Mouse (Mus musculus) myocyte (in vitro differentiated cells): ENCODE results near the gene Qtrt1.

Source experiments
- E2F4 ChIP-seq: IDR thresholded peaks from one replicate; pipeline ENCODE4 v1.6.1; 2011; ENCODE audit warnings: mild to moderate bottlenecking, control low read depth, moderate library complexity; ENCODE audit not compliant: insufficient read depth
- MAX ChIP-seq: IDR thresholded peaks from one replicate; pipeline ENCODE4 v1.6.1; 2011; ENCODE audit warnings: low read depth, mild to moderate bottlenecking, control low read depth
- MYOD1 ChIP-seq, 3 experiments: IDR thresholded peaks; one replicate each; pipeline ENCODE4 v1.6.1; 2011; ENCODE audit warnings: control low read depth in 2 of 3, low read depth in 2 of 3, mild to moderate bottlenecking in 2 of 3, moderate library complexity in 1 of 3; ENCODE audit not compliant: insufficient read length in 2 of 3, control insufficient read depth in 1 of 3
- POLR2A ChIP-seq: IDR thresholded peaks from one replicate; pipeline ENCODE4 v1.6.1; 2011; ENCODE audit warnings: low read depth, mild to moderate bottlenecking, control low read depth, moderate library complexity; ENCODE audit not compliant: insufficient read length
- POLR2AphosphoS2 ChIP-seq: IDR thresholded peaks from one replicate; pipeline ENCODE4 v1.6.1; 2011; ENCODE audit warnings: low read depth, control low read depth; ENCODE audit not compliant: insufficient read length
- REST ChIP-seq: IDR thresholded peaks from one replicate; pipeline ENCODE4 v1.6.1; 2011; ENCODE audit warnings: mild to moderate bottlenecking, control low read depth, moderate library complexity; ENCODE audit not compliant: insufficient read depth, insufficient read length
- USF1 ChIP-seq: IDR thresholded peaks from one replicate; pipeline ENCODE4 v1.6.1; 2011; ENCODE audit warnings: low read depth, mild to moderate bottlenecking, control low read depth, moderate library complexity

DNA sequence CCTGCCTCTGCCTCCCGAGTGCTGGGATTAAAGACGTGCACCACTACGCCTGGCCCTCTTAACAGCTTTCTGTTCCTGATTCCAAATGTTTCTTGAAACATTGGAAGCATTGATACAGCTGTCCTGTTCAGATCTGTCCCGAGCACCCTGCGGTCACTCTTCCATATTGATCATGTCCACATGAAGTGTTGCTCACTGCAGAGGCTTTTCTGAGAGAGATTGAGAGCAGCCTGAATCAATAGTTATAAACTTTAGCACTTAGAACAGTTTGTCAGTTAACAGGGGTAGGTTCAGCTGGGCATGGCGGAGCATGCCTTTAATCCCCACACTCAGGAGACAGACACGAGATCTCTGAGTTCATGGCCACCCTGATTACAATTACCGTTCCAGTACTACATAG, 32.2 kb downstream of the Qtrt1 start:
- no peak for TF ChIP-seq MAX
- TF ChIP-seq E2F4: no peak
- no peak for TF ChIP-seq POLR2A
- no peak for TF ChIP-seq USF1
- TF ChIP-seq REST: no peak
- no peak for TF ChIP-seq MYOD1 (IDR thresholded peaks at IDR 0.05; ENCODE audit: control insufficient read depth in 1 of 3, insufficient read length in 2 of 3, low read depth in 2 of 3)
- no peak for TF ChIP-seq POLR2AphosphoS2
